Mouse (Mus musculus) embryonic facial prominence, embryonic 10.5 days (tissue): ENCODE data around the gene Gnb3. TPM values are rescaled to one million over a fixed set of nuclear protein-coding genes. Genes with fewer than 3 reads are reported as not detected.

ENCODE experiments used
- DNase-seq: peaks from one replicate; pipeline ENCODE4 v3.0.0-alpha.2; 2017; ENCODE audit warnings: low spot score
- H3K27ac ChIP-seq: fragments of 300-500 bp; sonication (generic); replicated peaks from 2 replicates; pipeline ENCODE4 v1.5.1; 2016; ENCODE audit warnings: mild to moderate bottlenecking
- H3K27me3 ChIP-seq: fragments of 300-500 bp; sonication (generic); replicated peaks from 2 replicates; pipeline ENCODE4 v1.6.1; 2016; ENCODE audit warnings: low read depth, mild to moderate bottlenecking; ENCODE audit not compliant: poor library complexity, severe bottlenecking
- H3K36me3 ChIP-seq: fragments of 300-500 bp; sonication (generic); replicated peaks from 2 replicates; pipeline ENCODE4 v1.6.1; 2016; ENCODE audit warnings: mild to moderate bottlenecking, moderate library complexity
- H3K4me1 ChIP-seq: fragments of 300-500 bp; sonication (generic); 2 replicates; pipeline ENCODE4 v1.6.1; 2016
- H3K4me3 ChIP-seq: fragments of 300-500 bp; sonication (generic); 2 replicates; pipeline ENCODE4 v1.5.1; 2016; ENCODE audit warnings: mild to moderate bottlenecking, moderate library complexity
- H3K9me3 ChIP-seq: fragments of 300-500 bp; sonication (generic); 2 replicates; pipeline ENCODE4 v1.6.1; 2016; ENCODE audit warnings: mild to moderate bottlenecking
- WGBS: fragments of 180-500 bp; shearing (Covaris S2); methylation state at CpG from one replicate; pipeline ENCODE4 v1.1.7; 2016; 5-methylcytosine and 5-hydroxymethylcytosine counted together
- polyA plus RNA-seq: library from polyadenylated mRNA; unstranded; fragments of >200 nt; fragmentation: Nextera tagmentation; extraction: Ambion mirVana; gene quantifications from 2 replicates; pipeline ENCODE4 v1.2.1, GENCODE M21; 2016

The Gnb3 gene
- polyA plus RNA-seq = 0.60 and 0.97 TPM in 2 replicates

- Histone ChIP-seq H3K36me3 (peaks cover 29% of the 10 kb centered on the region), H3K4me3 (peak within 1 kb of the TSS; percentile 8), H3K27ac (0 out of 2 replicates have a peak within 1 kb of the TSS, but pooled peaks have one; percentile 2), H3K27me3 (peaks cover 14% of the 10 kb centered on the region), H3K9me3 (no peaks in the 10 kb centered on the region), H3K4me1 (peaks cover 44% of the 10 kb centered on the region)
- DNase-seq = no peak
- 35% methylated on average over 15 of the region's 15 CpGs for WGBS
Measured at GRCm38 (mm10) chr6:124840241-124841167, at the start of gene Gnb3. TSS of gene Gnb3 (minus strand) at chr6:124840275.

GRCm38 (mm10) chr6:124888555-124889125 lies 48.6 kb upstream of the Gnb3 start:
- WGBS = 87% methylated on average over 6 of the region's 6 CpGs
- DNase-seq = no peak

GRCm38 (mm10) chr6:124887986-124888385 lies 47.9 kb upstream of the Gnb3 start, which contains the start of gene Cd4:
TSS of gene Cd4 (minus strand) at chr6:124888221.
- Histone ChIP-seq H3K36me3 (no peaks in the 10 kb centered on the region), H3K4me3 (no peak within 1 kb of the TSS), H3K9me3 (no peaks in the 10 kb centered on the region), H3K4me1 (no peaks in the 10 kb centered on the region), H3K27me3 (no peaks in the 10 kb centered on the region), H3K27ac (no peak within 1 kb of the TSS)
- WGBS = 89% methylated on average over 9 of the region's 9 CpGs
- DNase-seq = no peak

More at GRCm38 (mm10) chr6:124888555-124889125, 48.6 kb upstream of the Gnb3 start:
- Histone ChIP-seq H3K4me1 (no peaks in the 10 kb centered on the region), H3K36me3 (no peaks in the 10 kb centered on the region), H3K9me3 (no peaks in the 10 kb centered on the region), H3K27ac (no peak overlapping the region), H3K4me3 (no peak overlapping the region), H3K27me3 (no peaks in the 10 kb centered on the region)

- DNase-seq = no peak
- H3K4me1 ChIP-seq = no peaks in the 10 kb centered on the region
- H3K36me3 ChIP-seq = no peaks in the 10 kb centered on the region
- no peak overlapping the region for H3K27ac ChIP-seq
- H3K4me3 ChIP-seq = no peak overlapping the region
- no peaks in the 10 kb centered on the region for H3K9me3 ChIP-seq
- WGBS = 90% methylated on average over 8 of the region's 8 CpGs
- no peaks in the 10 kb centered on the region; the same call in 1 of the 2 replicates for H3K27me3 ChIP-seq
Measured at GRCm38 (mm10) chr6:124885956-124886381, 45.9 kb upstream of the Gnb3 start.

- H3K9me3 ChIP-seq = no peaks in the 10 kb centered on the region
- no peaks in the 10 kb centered on the region for H3K36me3 ChIP-seq
- WGBS = 78% methylated on average over 10 of the region's 10 CpGs
- DNase-seq = no peak
- H3K27ac ChIP-seq = no peak overlapping the region
- H3K4me1 ChIP-seq = no peaks in the 10 kb centered on the region
- no peak overlapping the region for H3K4me3 ChIP-seq
- no peaks in the 10 kb centered on the region; the same call in 1 of the 2 replicates for H3K27me3 ChIP-seq
Measured at GRCm38 (mm10) chr6:124884714-124885500, 44.8 kb upstream of the Gnb3 start.

- 82% methylated on average over 10 of the region's 10 CpGs for WGBS
- H3K27me3 ChIP-seq = no peaks in the 10 kb centered on the region; the same call in 1 of the 2 replicates
- H3K9me3 ChIP-seq = no peaks in the 10 kb centered on the region
- no peaks in the 10 kb centered on the region for H3K4me1 ChIP-seq
- DNase-seq = no peak
- H3K4me3 ChIP-seq = no peak overlapping the region
- no peak overlapping the region for H3K27ac ChIP-seq
- no peaks in the 10 kb centered on the region for H3K36me3 ChIP-seq
Measured at GRCm38 (mm10) chr6:124883351-124883750, 43.3 kb upstream of the Gnb3 start.

- Histone ChIP-seq H3K36me3 (no peaks in the 10 kb centered on the region), H3K27ac (no peak overlapping the region), H3K9me3 (no peaks in the 10 kb centered on the region), H3K27me3 (no peaks in the 10 kb centered on the region; the same call in 1 of the 2 replicates), H3K4me1 (no peaks in the 10 kb centered on the region), H3K4me3 (no peak overlapping the region)
- WGBS = 91% methylated on average over 9 of the region's 9 CpGs
- no peak for DNase-seq
Measured at GRCm38 (mm10) chr6:124881821-124882220, 41.7 kb upstream of the Gnb3 start.

- no peaks in the 10 kb centered on the region for H3K36me3 ChIP-seq
Measured at GRCm38 (mm10) chr6:124879390-124879789, 39.3 kb upstream of the Gnb3 start.

GRCm38 (mm10) chr6:124874348-124874747 lies 34.3 kb upstream of the Gnb3 start:
- Histone ChIP-seq H3K4me3 (no peak overlapping the region), H3K27ac (no peak overlapping the region), H3K27me3 (no peaks in the 10 kb centered on the region), H3K4me1 (peaks cover 5% of the 10 kb centered on the region; the same call in 1 of the 2 replicates), H3K36me3 (no peaks in the 10 kb centered on the region), H3K9me3 (no peaks in the 10 kb centered on the region)
- WGBS = 40% methylated on average over 3 of the region's 3 CpGs
- DNase-seq = no peak

More at GRCm38 (mm10) chr6:124879390-124879789, 39.3 kb upstream of the Gnb3 start:
- Histone ChIP-seq H3K27ac (no peak overlapping the region), H3K9me3 (no peaks in the 10 kb centered on the region), H3K4me1 (peaks cover 2% of the 10 kb centered on the region; the same call in 1 of the 2 replicates), H3K4me3 (no peak overlapping the region), H3K27me3 (no peaks in the 10 kb centered on the region; the same call in 1 of the 2 replicates)
- 59% methylated on average over 6 of the region's 6 CpGs for WGBS
- DNase-seq = no peak

GRCm38 (mm10) chr6:124866560-124866959 lies 26.5 kb upstream of the Gnb3 start:
- no peak overlapping the region for H3K4me3 ChIP-seq
- H3K9me3 ChIP-seq = no peaks in the 10 kb centered on the region
- no peaks in the 10 kb centered on the region for H3K36me3 ChIP-seq
- H3K4me1 ChIP-seq = peaks cover 48% of the 10 kb centered on the region
- DNase-seq = no peak
- WGBS = 56% methylated on average over 6 of the region's 7 CpGs
- H3K27ac ChIP-seq = no peak overlapping the region
- peaks cover 64% of the 10 kb centered on the region for H3K27me3 ChIP-seq

GRCm38 (mm10) chr6:124865766-124866362 lies 25.8 kb upstream of the Gnb3 start:
- Histone ChIP-seq H3K27ac (peak overlapping the region; percentile 24), H3K27me3 (peaks cover 71% of the 10 kb centered on the region), H3K36me3 (no peaks in the 10 kb centered on the region), H3K4me3 (no peak overlapping the region), H3K4me1 (peaks cover 55% of the 10 kb centered on the region), H3K9me3 (no peaks in the 10 kb centered on the region)
- WGBS = 59% methylated on average over 18 of the region's 18 CpGs
- no peak for DNase-seq
